Mouse (Mus musculus): ENCODE measurements around the gene Mfap1b.

DNA sequence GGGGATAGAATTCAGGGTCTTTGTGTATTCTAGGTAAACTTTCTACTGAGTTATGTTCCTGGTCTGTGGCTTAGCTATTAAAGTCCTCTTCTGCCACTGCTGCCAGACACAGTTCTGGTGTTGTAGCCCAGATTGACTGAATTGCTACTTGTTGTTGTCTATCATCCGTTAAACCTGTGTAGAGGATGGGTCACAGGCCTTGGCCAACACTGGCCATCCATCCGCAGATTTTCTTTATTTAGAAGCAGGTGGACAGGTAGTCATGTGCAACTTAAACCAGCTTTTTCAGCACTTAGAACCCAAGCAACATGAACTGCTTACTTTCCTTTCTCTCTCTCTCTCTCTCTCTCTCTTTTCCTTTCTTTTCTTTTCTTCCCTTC is 34.1 kb upstream of the Mfap1b start:
- TF ChIP-seq GATA1 (IDR thresholded peaks at IDR 0.05; ENCODE audit: low read length) (no peak), TAL1 (IDR thresholded peaks at IDR 0.05; ENCODE audit: low read length) (no peak)

All from erythroblast, embryonic 14.5 days (primary cell).